Mouse (Mus musculus): ENCODE measurements at regions not wholly inside any gene's neighbourhood (a gene's known extent, or its start where the extent isn't known, plus 50 kb on each side); places are given as distances from the start of the nearest gene placed in this dataset.

GRCm38 (mm10) chr13:72370131-72370530 is 258.5 kb upstream of the Irx2 start:
- no peak; the same call in 1 of the 2 replicates for TF ChIP-seq CTCF (IDR thresholded peaks at IDR 0.05; ENCODE audit: borderline replicate concordance, extremely low read depth, insufficient read depth, insufficient read length)
- no peak for TF ChIP-seq POLR2A (IDR thresholded peaks at IDR 0.05; ENCODE audit: borderline replicate concordance, extremely low read depth, insufficient read depth, insufficient read length, poor library complexity, severe bottlenecking)

Data from brain, embryonic 14.5 days (tissue).